In genomic region chr15:7198816-7199215, GRCm38 (mm10) we compare ENCODE assay signal across 7 mouse cellular contexts.
DNase-seq lines count a peak whose midpoint lies in the region; ATAC-seq and TF ChIP-seq lines count a peak whose summit lies in the region.

No protein-coding gene starts in this region.

- H3K4me2 ChIP-seq in lung, postnatal 0 days (replicated peaks; ENCODE audit: low read depth, low read length), result no peak overlapping the region
- no peak overlapping the region for H3K4me2 ChIP-seq in hindbrain, embryonic 14.5 days (replicated peaks)
- no peak overlapping the region for H3K4me2 ChIP-seq in limb, embryonic 11.5 days (ENCODE audit: low read depth, severe bottlenecking)
- H3K4me2 ChIP-seq in stomach, postnatal 0 days (replicated peaks; ENCODE audit: low read depth), result no peak overlapping the region

- no peaks in the 10 kb centered on the region for H3K9me3 ChIP-seq in lung, postnatal 0 days (ENCODE audit: low read length)
- H3K9me3 ChIP-seq in hindbrain, embryonic 14.5 days (ENCODE audit: control insufficient read depth, low read length), result no peaks in the 10 kb centered on the region
- no peaks in the 10 kb centered on the region for H3K9me3 ChIP-seq in limb, embryonic 11.5 days (ENCODE audit: control insufficient read depth, low read length)
- H3K9me3 ChIP-seq in stomach, postnatal 0 days (ENCODE audit: control insufficient read depth, low read length), result no peaks in the 10 kb centered on the region

- no peaks in the 10 kb centered on the region for H3K27me3 ChIP-seq in lung, postnatal 0 days (replicated peaks; ENCODE audit: insufficient read depth, low read length)
- H3K27me3 ChIP-seq in hindbrain, embryonic 14.5 days (ENCODE audit: control insufficient read depth, insufficient read depth, low read length), result no peaks in the 10 kb centered on the region
- H3K27me3 ChIP-seq in limb, embryonic 11.5 days (ENCODE audit: control insufficient read depth, insufficient read depth, low read length), result no peaks in the 10 kb centered on the region
- H3K27me3 ChIP-seq in stomach, postnatal 0 days (ENCODE audit: control insufficient read depth, insufficient read depth, low read length), result no peaks in the 10 kb centered on the region

- intact Hi-C loops in heart, postnatal 25 days (cut with DNase I), result no loop called here

- H3K4me3 ChIP-seq in lung, postnatal 0 days (ENCODE audit: low read depth, low read length), result no peak overlapping the region
- H3K4me3 ChIP-seq in lung, adult 2 months (replicated peaks; ENCODE audit: extremely low read depth, low read depth, low read length), result no peak overlapping the region
- no peak overlapping the region for H3K4me3 ChIP-seq in hindbrain, embryonic 14.5 days (replicated peaks; ENCODE audit: low read length)
- H3K4me3 ChIP-seq in limb, embryonic 11.5 days (ENCODE audit: low read depth, low read length), result no peak overlapping the region
- H3K4me3 ChIP-seq in stomach, postnatal 0 days (ENCODE audit: low read depth, low read length), result no peak overlapping the region

- no peak overlapping the region for H3K27ac ChIP-seq in lung, postnatal 0 days (ENCODE audit: low read length)
- peak overlapping the region; percentile 29; the same call in 1 of the 2 replicates for H3K27ac ChIP-seq in hindbrain, embryonic 14.5 days
- H3K27ac ChIP-seq in limb, embryonic 11.5 days (replicated peaks; ENCODE audit: low read depth, low read length), result no peak overlapping the region
- H3K27ac ChIP-seq in stomach, postnatal 0 days (replicated peaks), result no peak overlapping the region

- TF ChIP-seq POLR2A in lung, adult 2 months (IDR thresholded peaks at IDR 0.05; ENCODE audit: borderline replicate concordance, extremely low read depth, low read depth, low read length), result no peak

- ATAC-seq in lung, postnatal 0 days, result no peak
- ATAC-seq in hindbrain, embryonic 14.5 days (ENCODE audit: low FRiP score), result peak; percentile 90
- no peak for ATAC-seq in limb, embryonic 11.5 days (ENCODE audit: insufficient number of reproducible peaks, low FRiP score, low TSS enrichment, low read depth)
- ATAC-seq in stomach, postnatal 0 days (ENCODE audit: low FRiP score, low TSS enrichment), result no peak

- no peak for TF ChIP-seq CTCF in lung, postnatal 0 days (IDR thresholded peaks at IDR 0.05)
- TF ChIP-seq CTCF in lung, adult 2 months (IDR thresholded peaks at IDR 0.05; ENCODE audit: insufficient read depth, low read length), result no peak
- TF ChIP-seq CTCF in stomach, postnatal 0 days (IDR thresholded peaks at IDR 0.05; ENCODE audit: low read depth), result no peak

- peaks cover 9% of the 10 kb centered on the region for H3K4me1 ChIP-seq in lung, postnatal 0 days (ENCODE audit: insufficient read depth, low read depth, low read length)
- peaks cover 6% of the 10 kb centered on the region for H3K4me1 ChIP-seq in lung, adult 2 months (ENCODE audit: control insufficient read depth, insufficient read depth, low read length)
- peaks cover 58% of the 10 kb centered on the region for H3K4me1 ChIP-seq in hindbrain, embryonic 14.5 days (replicated peaks; ENCODE audit: control insufficient read depth, insufficient read depth, low read length)
- H3K4me1 ChIP-seq in limb, embryonic 11.5 days (ENCODE audit: control insufficient read depth, insufficient read depth, low read length), result peaks cover 25% of the 10 kb centered on the region
- H3K4me1 ChIP-seq in stomach, postnatal 0 days (replicated peaks; ENCODE audit: control insufficient read depth, insufficient read depth), result peaks cover 5% of the 10 kb centered on the region; the same call in 1 of the 2 replicates

- no peaks in the 10 kb centered on the region for H3K36me3 ChIP-seq in lung, postnatal 0 days (ENCODE audit: insufficient read depth, low read length)
- no peaks in the 10 kb centered on the region for H3K36me3 ChIP-seq in hindbrain, embryonic 14.5 days (replicated peaks; ENCODE audit: control insufficient read depth, insufficient read depth)
- no peaks in the 10 kb centered on the region for H3K36me3 ChIP-seq in limb, embryonic 11.5 days (ENCODE audit: control insufficient read depth, insufficient read depth, low read length)
- no peaks in the 10 kb centered on the region for H3K36me3 ChIP-seq in stomach, postnatal 0 days (ENCODE audit: control insufficient read depth, insufficient read depth, low read length)

- H3K9ac ChIP-seq in lung, postnatal 0 days (replicated peaks; ENCODE audit: low read depth), result no peak overlapping the region
- no peak overlapping the region for H3K9ac ChIP-seq in hindbrain, embryonic 14.5 days
- no peak overlapping the region for H3K9ac ChIP-seq in limb, embryonic 11.5 days (ENCODE audit: low read length)
- H3K9ac ChIP-seq in stomach, postnatal 0 days (ENCODE audit: low read length), result no peak overlapping the region

- peak; percentile 39 for DNase-seq in lung, postnatal 0 days (ENCODE audit: low spot score)
- no peak for DNase-seq in lung, adult 2 months
- DNase-seq in hindbrain, embryonic 14.5 days (ENCODE audit: low spot score), result peak; percentile 72
- peak; percentile 52 for DNase-seq in limb, embryonic 11.5 days (ENCODE audit: low spot score)
- peak; percentile 33 for DNase-seq in right cerebral cortex, postnatal 4 days
- no peak for DNase-seq in stomach, postnatal 0 days (ENCODE audit: low spot score)
- DNase-seq in heart, postnatal 25 days (ENCODE audit: low spot score), result no peak

- no peak for TF ChIP-seq EP300 in lung, postnatal 0 days (IDR thresholded peaks at IDR 0.05)
- TF ChIP-seq EP300 in stomach, postnatal 0 days (optimal IDR thresholded peaks at IDR 0.05), result no peak

- WGBS in lung, postnatal 0 days, result 48% methylated on average over 2 of the region's 2 CpGs
- WGBS in lung, adult 2 months, result 38% methylated on average over 2 of the region's 2 CpGs
- WGBS in hindbrain, embryonic 14.5 days, result 10% methylated on average over 2 of the region's 2 CpGs
- 59% methylated on average over 2 of the region's 2 CpGs for WGBS in limb, embryonic 11.5 days
- 62% methylated on average over 2 of the region's 2 CpGs for WGBS in stomach, postnatal 0 days

Comparison
In these comparisons a context has a peak if more than half of its experiments do, and no peak if none do; other contexts are left out.
1. DNase-seq: peak in lung, postnatal 0 days (single experiment), hindbrain, embryonic 14.5 days (single experiment), limb, embryonic 11.5 days (single experiment) and right cerebral cortex, postnatal 4 days (single experiment); none in lung, adult 2 months (single experiment), stomach, postnatal 0 days (single experiment) and heart, postnatal 25 days (single experiment).